Mouse (Mus musculus): Measurements from ENCODE around the gene Gm7945. TPM values are rescaled to one million over a fixed set of nuclear protein-coding genes. Genes with fewer than 3 reads are reported as not detected.
"Not testable (repeated sequence)": the region's sequence is repeated elsewhere in the genome, so short reads cannot be mapped to it uniquely, and the experiment has no call there.

Gm7945 gene
- not detected in 2 replicates for polyA plus RNA-seq (2016; fragmentation: Nextera tagmentation; extraction: Ambion mirVana)

GRCm38 (mm10) chr14:41386279-41386678 lies at the start of gene Gm7945:
TSS of gene Gm7945 (minus strand) at chr14:41386379.
- not testable (repeated sequence) for ATAC-seq (ENCODE audit: low FRiP score); H3K9ac ChIP-seq; H3K27me3 ChIP-seq; H3K36me3 ChIP-seq; H3K4me3 ChIP-seq; H3K4me1 ChIP-seq; H3K27ac ChIP-seq; H3K9me3 ChIP-seq (replicated peaks); H3K4me2 ChIP-seq (replicated peaks)
- no CpG with 5 or more reads among the region's 3 CpGs for WGBS

GRCm38 (mm10) chr14:41425393-41426075 lies 39.4 kb upstream of the Gm7945 start:
- H3K4me2 ChIP-seq (replicated peaks): peak overlapping the region; percentile 34
- not testable (repeated sequence) for H3K9me3 ChIP-seq (replicated peaks); H3K4me1 ChIP-seq; H3K4me3 ChIP-seq; H3K36me3 ChIP-seq; H3K27ac ChIP-seq; H3K27me3 ChIP-seq; ATAC-seq (ENCODE audit: low FRiP score); H3K9ac ChIP-seq
- WGBS: 22% methylated on average over 13 of the region's 16 CpGs

GRCm38 (mm10) chr14:41424694-41425093 lies 38.5 kb upstream of the Gm7945 start:
- not testable (repeated sequence) for ATAC-seq (ENCODE audit: low FRiP score); H3K27me3 ChIP-seq; H3K27ac ChIP-seq; H3K9ac ChIP-seq; H3K9me3 ChIP-seq (replicated peaks); H3K36me3 ChIP-seq; H3K4me3 ChIP-seq; H3K4me1 ChIP-seq
- 9% methylated on average over 14 of the region's 14 CpGs for WGBS
- peak overlapping the region; percentile 34 for H3K4me2 ChIP-seq (replicated peaks)

- H3K27ac ChIP-seq; H3K4me2 ChIP-seq (replicated peaks); H3K36me3 ChIP-seq; H3K9me3 ChIP-seq (replicated peaks); H3K4me3 ChIP-seq; ATAC-seq (ENCODE audit: low FRiP score); H3K9ac ChIP-seq; H3K4me1 ChIP-seq; H3K27me3 ChIP-seq: not testable (repeated sequence)
- WGBS: 80% methylated on average over 1 of the region's 2 CpGs
These were observed 22.0 kb upstream of the Gm7945 start, which contains the start of gene Gm6482 for GRCm38 (mm10) chr14:41408181-41408580. TSS of gene Gm6482 (minus strand) at chr14:41408281.

- H3K36me3 ChIP-seq; H3K9ac ChIP-seq; H3K27me3 ChIP-seq; H3K4me2 ChIP-seq (replicated peaks); H3K4me1 ChIP-seq; H3K27ac ChIP-seq; ATAC-seq (ENCODE audit: low FRiP score); H3K9me3 ChIP-seq (replicated peaks); H3K4me3 ChIP-seq: not testable (repeated sequence)
- 63% methylated on average over 2 of the region's 2 CpGs for WGBS
These were observed 37.9 kb downstream of the Gm7945 start, which contains the start of gene Gm5798 for GRCm38 (mm10) chr14:41348309-41348708. TSS of gene Gm5798 (plus strand) at chr14:41348609.

Other genes starting within 250 kb of the Gm7945 start
- gene Mbl1, start 234.9 kb downstream of the Gm7945 start, polyA plus RNA-seq (2016; fragmentation: Nextera tagmentation; extraction: Ambion mirVana): not detected in 2 replicates
- not detected in 2 replicates for gene Sftpd, start 201.2 kb downstream of the Gm7945 start, polyA plus RNA-seq (2016; fragmentation: Nextera tagmentation; extraction: Ambion mirVana)
- gene Gm2832, start 107.6 kb downstream of the Gm7945 start, polyA plus RNA-seq (2016; fragmentation: Nextera tagmentation; extraction: Ambion mirVana): 0.21 TPM in 1 of 2 replicates, not detected in the other
- gene Gm5798, start 37.8 kb downstream of the Gm7945 start, polyA plus RNA-seq (2016; fragmentation: Nextera tagmentation; extraction: Ambion mirVana): not detected in 2 replicates
- gene Gm6482, start 21.9 kb upstream of the Gm7945 start, polyA plus RNA-seq (2016; fragmentation: Nextera tagmentation; extraction: Ambion mirVana): not detected in 2 replicates
- not detected in 2 replicates for gene Gm7954, start 67.1 kb upstream of the Gm7945 start, polyA plus RNA-seq (2016; fragmentation: Nextera tagmentation; extraction: Ambion mirVana)
- not detected in 2 replicates for gene Gm3486, start 103.1 kb upstream of the Gm7945 start, polyA plus RNA-seq (2016; fragmentation: Nextera tagmentation; extraction: Ambion mirVana)
- not detected in 2 replicates for gene Gm7970, start 169.2 kb upstream of the Gm7945 start, polyA plus RNA-seq (2016; fragmentation: Nextera tagmentation; extraction: Ambion mirVana)
- gene 1700049E17Rik2, start 186.8 kb upstream of the Gm7945 start, polyA plus RNA-seq (2016; fragmentation: Nextera tagmentation; extraction: Ambion mirVana): not detected in 2 replicates
- gene Gm3072, start 238.2 kb upstream of the Gm7945 start, polyA plus RNA-seq (2016; fragmentation: Nextera tagmentation; extraction: Ambion mirVana): not detected in 2 replicates